Mouse (Mus musculus) E14TG2a.4 (cell line): ENCODE data around the gene Cmas.

Experiments
- H3K27me3 ChIP-seq: 2 replicates; pipeline ENCODE4 v1.6.1; 2014; ENCODE audit warnings: low read length, control low read depth; ENCODE audit not compliant: insufficient read depth
- H3K36me3 ChIP-seq: 2 replicates; pipeline ENCODE4 v1.6.1; 2014; ENCODE audit warnings: low read length, control low read depth; ENCODE audit not compliant: insufficient read depth
- H3K4me1 ChIP-seq: replicated peaks from 2 replicates; pipeline ENCODE4 v1.6.1; 2014; ENCODE audit warnings: low read depth, low read length, control low read depth
- H3K4me3 ChIP-seq: replicated peaks from 2 replicates; pipeline ENCODE4 v1.5.1; 2014; ENCODE audit warnings: mild to moderate bottlenecking, low read length
- H3K9me3 ChIP-seq: 2 replicates; pipeline ENCODE4 v1.6.1; 2014; ENCODE audit warnings: low read length, control low read depth
- CTCF ChIP-seq: conservative IDR thresholded peaks from 2 replicates; pipeline ENCODE4 v1.5.1; 2014; ENCODE audit warnings: low read length
- NANOG ChIP-seq: IDR thresholded peaks from 2 replicates; pipeline ENCODE4 v1.6.1; 2014; ENCODE audit warnings: borderline replicate concordance, low read length, mixed read lengths
- POU5F1 ChIP-seq: IDR thresholded peaks from 2 replicates; pipeline ENCODE4 v1.6.1; 2014; ENCODE audit warnings: low read length, borderline replicate concordance

Cmas gene

DNA sequence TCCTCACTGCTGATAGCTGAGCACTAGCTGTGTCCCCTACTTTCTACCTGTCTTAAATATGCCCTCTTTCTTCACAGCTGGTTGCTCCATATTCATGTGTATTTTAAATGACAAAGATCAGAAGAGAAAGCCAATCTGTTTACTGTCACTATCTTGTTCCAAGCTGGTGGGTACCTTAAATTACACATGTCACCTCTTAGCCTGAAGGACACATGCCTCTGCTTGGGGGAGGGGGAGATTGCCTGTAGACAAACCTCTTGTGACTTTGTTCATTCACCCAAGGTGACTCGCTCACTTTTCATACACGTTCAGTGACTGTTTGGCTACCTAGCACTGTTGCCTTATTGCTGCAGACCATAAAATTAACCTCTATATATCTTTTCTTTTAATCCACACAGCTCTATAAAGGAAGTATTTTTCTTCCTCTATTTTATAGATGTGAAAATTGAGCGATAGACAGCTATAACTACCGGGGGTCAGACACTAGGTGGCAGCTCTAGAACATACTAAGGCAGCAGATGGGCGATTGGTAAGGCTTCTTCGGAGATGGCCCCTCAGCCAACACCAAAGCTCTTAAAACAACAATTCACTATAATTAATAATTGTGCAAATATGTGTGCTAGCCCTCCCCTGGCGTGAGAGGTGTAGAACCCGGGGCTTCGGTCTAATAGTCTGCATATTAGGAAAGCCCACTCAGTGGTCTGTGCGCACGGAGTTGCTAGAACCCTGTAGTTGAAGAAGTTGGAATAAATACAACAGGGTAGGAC lies 22.7 kb downstream of the Cmas start:
- TF ChIP-seq NANOG = no peak
- peak; percentile 46 for TF ChIP-seq CTCF
- H3K4me3 ChIP-seq = 0 out of 2 replicates have a peak overlapping the region, but pooled peaks have one; percentile 7

DNA sequence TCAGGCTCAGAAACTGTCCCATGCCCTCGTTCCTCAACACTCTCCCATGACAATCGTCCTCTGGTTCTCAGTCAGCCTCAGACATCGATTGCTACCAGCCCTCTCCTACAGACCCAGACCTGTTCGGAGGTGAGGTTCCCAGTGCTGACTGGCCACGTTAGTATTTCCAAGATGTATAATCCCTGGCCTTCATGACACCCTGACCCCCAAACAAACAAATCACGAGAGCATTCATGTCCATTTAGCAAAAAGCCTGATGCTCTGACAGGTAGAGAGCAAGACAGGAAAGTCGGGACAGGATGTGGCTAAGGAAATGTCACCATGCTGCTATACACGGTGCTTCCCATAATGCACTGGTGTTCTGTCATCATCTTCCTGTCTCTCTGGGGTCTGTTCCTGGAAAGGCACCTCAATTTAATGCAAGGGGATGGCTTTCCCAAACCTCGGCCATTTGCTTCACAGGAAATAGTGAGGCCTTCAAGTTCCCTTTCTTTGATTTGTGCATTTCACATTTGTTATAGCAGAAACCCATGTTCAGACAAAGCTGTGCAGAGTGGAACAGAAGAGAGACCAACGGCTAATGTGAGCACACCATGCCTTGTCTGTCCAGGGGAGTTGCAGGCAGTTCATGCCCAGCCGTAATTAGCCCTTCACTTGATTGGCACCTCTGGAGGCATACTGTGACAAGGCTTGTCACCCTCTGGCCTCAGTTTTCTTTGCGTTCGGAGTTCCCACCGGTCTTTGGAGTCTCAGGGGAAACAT lies 23.5 kb downstream of the Cmas start:
- H3K4me1 ChIP-seq = peaks cover 25% of the 10 kb centered on the region
- H3K9me3 ChIP-seq = no peaks in the 10 kb centered on the region
- H3K4me3 ChIP-seq = 0 out of 2 replicates have a peak overlapping the region, but pooled peaks have one; percentile 7
- peaks cover 19% of the 10 kb centered on the region for H3K36me3 ChIP-seq
- TF ChIP-seq CTCF = no peak
- no peak for TF ChIP-seq POU5F1
- TF ChIP-seq NANOG = no peak
- H3K27me3 ChIP-seq = no peaks in the 10 kb centered on the region

More for the DNA sequence above, 22.7 kb downstream of the Cmas start:
- Histone ChIP-seq H3K9me3 (no peaks in the 10 kb centered on the region), H3K4me1 (peaks cover 28% of the 10 kb centered on the region), H3K36me3 (peaks cover 26% of the 10 kb centered on the region), H3K27me3 (no peaks in the 10 kb centered on the region)

DNA sequence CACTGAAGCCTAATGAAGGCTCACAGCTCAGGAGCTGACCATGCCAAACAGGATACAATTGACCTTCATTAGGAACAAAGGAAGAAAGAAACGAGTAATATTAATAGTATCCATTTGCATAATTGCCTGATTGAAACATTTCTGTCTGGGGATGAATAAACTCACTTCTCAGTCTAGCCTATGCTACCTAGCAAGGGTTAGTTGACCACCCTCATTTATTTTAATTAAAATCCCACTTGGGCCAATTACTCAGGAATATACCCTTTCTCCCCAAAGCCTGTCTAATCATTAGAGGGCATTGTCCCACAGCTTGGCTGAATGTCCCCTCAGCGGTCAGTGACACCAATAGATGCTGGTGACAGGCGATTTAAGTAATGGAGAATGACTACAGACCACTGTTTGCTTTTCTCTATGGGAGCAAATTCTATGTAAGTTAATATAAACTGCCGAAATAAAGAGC lies 24.1 kb downstream of the Cmas start:
- Histone ChIP-seq H3K9me3 (no peaks in the 10 kb centered on the region), H3K4me3 (no peak overlapping the region)
- no peak for TF ChIP-seq POU5F1
- TF ChIP-seq CTCF = no peak
- no peak for TF ChIP-seq NANOG

DNA sequence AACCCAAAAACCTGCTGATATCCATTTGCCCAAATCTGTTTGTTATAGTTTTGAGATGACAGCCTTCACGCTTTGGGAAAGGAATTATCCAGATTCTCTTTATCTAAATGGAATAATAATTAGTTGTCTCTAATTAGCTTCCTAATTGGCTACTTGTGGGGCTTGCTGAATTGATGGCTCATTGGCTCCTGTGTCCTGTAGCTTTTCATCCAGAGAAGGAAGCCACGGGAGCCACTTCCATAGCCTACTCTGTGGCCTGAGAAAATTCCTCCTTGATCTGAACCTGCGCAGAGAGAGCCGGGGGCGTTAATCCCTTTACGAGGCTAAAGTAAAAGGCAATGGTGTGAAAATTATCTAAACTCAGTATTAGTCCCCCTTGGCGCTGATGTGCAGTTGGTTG lies 24.8 kb downstream of the Cmas start:
- TF ChIP-seq NANOG (no peak), POU5F1 (no peak), CTCF (no peak)
- no peaks in the 10 kb centered on the region for H3K9me3 ChIP-seq
- H3K4me3 ChIP-seq = no peak overlapping the region
- H3K36me3 ChIP-seq = 0 out of 2 replicates have a peak, but pooled peaks cover 8% of the 10 kb centered on the region
- peaks cover 25% of the 10 kb centered on the region for H3K4me1 ChIP-seq
- H3K27me3 ChIP-seq = no peaks in the 10 kb centered on the region

More for the DNA sequence above, 24.1 kb downstream of the Cmas start:
- H3K36me3 ChIP-seq = peaks cover 13% of the 10 kb centered on the region
- no peaks in the 10 kb centered on the region for H3K27me3 ChIP-seq
- peaks cover 25% of the 10 kb centered on the region for H3K4me1 ChIP-seq

DNA sequence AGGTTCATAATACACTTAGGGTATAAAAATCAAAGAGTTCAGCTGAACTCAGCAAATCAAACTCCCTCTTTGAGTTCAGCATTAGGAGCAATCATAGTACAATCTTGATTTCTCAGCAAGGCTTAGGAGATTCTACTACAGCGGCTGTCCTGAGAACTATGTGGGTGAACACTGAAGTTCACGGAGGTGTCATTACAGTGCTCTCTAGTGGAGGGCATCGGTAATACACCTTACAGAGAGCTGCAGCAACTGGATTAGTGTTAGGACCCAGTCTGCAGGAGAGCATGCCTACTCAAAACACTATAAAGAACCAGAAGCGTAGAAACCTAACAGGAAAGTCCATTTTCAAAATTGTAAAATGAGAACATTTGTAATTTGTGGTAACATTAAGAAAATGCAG lies 28.9 kb downstream of the Cmas start:
- H3K36me3 ChIP-seq = no peaks in the 10 kb centered on the region
- TF ChIP-seq CTCF = peak; percentile 90
- no peak for TF ChIP-seq NANOG

DNA sequence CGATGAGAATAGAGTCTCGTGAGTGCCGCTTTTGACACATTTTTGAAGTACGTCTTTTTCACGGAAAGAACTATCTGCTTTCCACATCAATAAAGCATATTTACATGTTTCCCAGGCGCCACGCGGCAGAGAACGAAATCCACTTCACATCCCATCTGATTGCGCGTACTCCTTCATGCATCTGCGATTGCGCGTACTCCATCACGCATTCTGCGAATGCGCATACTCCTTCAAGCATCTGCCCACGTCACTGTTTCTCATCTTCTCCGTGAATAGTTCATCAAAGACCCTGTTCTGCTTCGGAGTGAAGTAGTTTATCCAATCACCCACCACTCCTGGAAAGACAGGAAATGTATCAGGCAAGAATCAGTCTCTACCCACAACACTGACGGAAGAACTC lies 29.6 kb downstream of the Cmas start:
- Histone ChIP-seq H3K4me3 (no peak overlapping the region), H3K9me3 (no peaks in the 10 kb centered on the region), H3K36me3 (no peaks in the 10 kb centered on the region), H3K4me1 (peaks cover 32% of the 10 kb centered on the region), H3K27me3 (no peaks in the 10 kb centered on the region)
- no peak for TF ChIP-seq CTCF
- no peak for TF ChIP-seq NANOG
- TF ChIP-seq POU5F1 = no peak

More for the DNA sequence above, 28.9 kb downstream of the Cmas start:
- Histone ChIP-seq H3K4me1 (peaks cover 29% of the 10 kb centered on the region), H3K27me3 (no peaks in the 10 kb centered on the region), H3K9me3 (no peaks in the 10 kb centered on the region), H3K4me3 (no peak overlapping the region)

DNA sequence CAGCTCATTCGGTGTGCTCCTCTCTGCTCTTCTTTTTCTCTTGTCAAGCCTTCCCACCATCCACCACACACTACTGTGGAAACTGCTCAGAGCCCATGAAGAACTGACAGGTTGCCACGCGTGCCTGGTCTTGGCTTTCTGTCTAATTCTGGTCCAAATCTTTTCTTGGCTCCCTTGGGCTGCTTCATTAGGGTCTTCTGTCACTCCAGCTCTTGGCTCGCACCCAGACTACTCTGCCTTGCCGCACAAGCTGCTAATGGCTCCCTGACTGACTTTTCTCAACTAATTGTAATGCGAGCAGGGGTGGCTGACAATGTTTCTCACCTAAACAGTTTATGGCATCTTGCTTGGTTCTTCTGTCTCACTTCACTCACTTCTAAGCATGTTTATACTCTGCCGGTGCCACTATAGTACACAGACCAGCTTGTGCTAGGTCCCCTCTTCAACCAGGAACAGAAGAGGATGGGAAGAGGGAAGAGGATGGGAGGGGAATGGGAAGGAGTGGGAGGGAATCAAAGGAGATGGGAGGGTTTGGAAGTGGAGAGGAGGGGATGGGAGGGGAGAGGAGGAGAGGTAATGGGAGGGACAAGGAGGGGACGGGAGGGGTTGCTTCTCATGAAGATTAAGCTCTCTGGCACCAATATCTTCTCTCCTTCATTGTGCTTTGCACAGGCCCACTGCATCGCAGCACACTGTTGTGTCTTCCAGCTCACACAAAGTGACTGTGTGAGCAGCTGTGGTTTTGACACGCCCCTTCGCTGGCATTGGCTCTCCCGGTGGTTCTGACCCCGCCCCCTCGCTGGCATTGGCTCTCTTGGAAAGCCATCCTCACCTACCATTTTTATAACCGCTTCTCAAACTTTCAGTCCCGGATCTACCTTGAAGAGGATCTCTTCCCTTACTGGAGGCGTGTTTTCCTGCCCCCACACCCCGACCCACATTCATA lies 31.8 kb downstream of the Cmas start:
- Histone ChIP-seq H3K9me3 (no peaks in the 10 kb centered on the region), H3K4me3 (peak overlapping the region; percentile 66), H3K36me3 (no peaks in the 10 kb centered on the region), H3K4me1 (peaks cover 30% of the 10 kb centered on the region), H3K27me3 (no peaks in the 10 kb centered on the region)
- TF ChIP-seq POU5F1 (no peak), CTCF (no peak), NANOG (no peak)
